Mouse (Mus musculus): ENCODE results near the gene Osbpl9.

GRCm38 (mm10) chr4:109106034-109106433, 96.0 kb downstream of the Osbpl9 start:
- no peak for TF ChIP-seq EP300 (IDR thresholded peaks at IDR 0.05; ENCODE audit: low read depth)
- no peak for TF ChIP-seq CTCF (IDR thresholded peaks at IDR 0.05; ENCODE audit: low read depth)
